Mouse (Mus musculus): ENCODE measurements around the gene Zfp105. TPM values are rescaled to one million over a fixed set of nuclear protein-coding genes. Genes with fewer than 3 reads are reported as not detected.

The Zfp105 gene
- polyA plus RNA-seq (2015; fragmentation: Nextera tagmentation; extraction: Ambion mirVana), result 23.9 and 24.5 TPM in 2 replicates

GRCm38 (mm10) chr9:122922936-122923381 is at the start of gene Zfp105:
Gene Zfp105 (plus strand): TSS chr9:122923072.
- Histone ChIP-seq H3K9me3 (no peaks in the 10 kb centered on the region), H3K36me3 (peaks cover 33% of the 10 kb centered on the region), H3K4me1 (peaks cover 5% of the 10 kb centered on the region), H3K4me2 (peak within 1 kb of the TSS; percentile 68), H3K9ac (peak within 1 kb of the TSS; percentile 97), H3K27ac (peak within 1 kb of the TSS; percentile 78), H3K4me3 (peak within 1 kb of the TSS; percentile 78), H3K27me3 (peaks cover 5% of the 10 kb centered on the region)
- under 1% methylated on average over 43 of the region's 43 CpGs for WGBS
- ATAC-seq (ENCODE audit: insufficient number of reproducible peaks, insufficient read depth, low FRiP score, low TSS enrichment, low read depth), result peak; percentile 86

GRCm38 (mm10) chr9:122874653-122875052 is 48.2 kb upstream of the Zfp105 start:
- Histone ChIP-seq H3K27ac (no peak overlapping the region), H3K27me3 (no peaks in the 10 kb centered on the region), H3K4me3 (no peak overlapping the region), H3K4me2 (no peak overlapping the region), H3K36me3 (no peaks in the 10 kb centered on the region), H3K9me3 (no peaks in the 10 kb centered on the region), H3K9ac (no peak overlapping the region), H3K4me1 (no peaks in the 10 kb centered on the region)
- no peak for ATAC-seq (ENCODE audit: insufficient number of reproducible peaks, insufficient read depth, low FRiP score, low TSS enrichment, low read depth)
- 67% methylated on average over 1 of the region's 1 CpGs for WGBS

GRCm38 (mm10) chr9:122875145-122875544 is 47.7 kb upstream of the Zfp105 start:
- no peak overlapping the region for H3K9ac ChIP-seq
- H3K36me3 ChIP-seq, result no peaks in the 10 kb centered on the region
- no peaks in the 10 kb centered on the region for H3K9me3 ChIP-seq
- 94% methylated on average over 2 of the region's 2 CpGs for WGBS
- H3K4me1 ChIP-seq, result no peaks in the 10 kb centered on the region
- no peaks in the 10 kb centered on the region for H3K27me3 ChIP-seq
- no peak overlapping the region for H3K4me3 ChIP-seq
- no peak overlapping the region for H3K4me2 ChIP-seq
- H3K27ac ChIP-seq, result no peak overlapping the region
- ATAC-seq (ENCODE audit: insufficient number of reproducible peaks, insufficient read depth, low FRiP score, low TSS enrichment, low read depth), result no peak

GRCm38 (mm10) chr9:122885385-122885784 is 37.5 kb upstream of the Zfp105 start, which contains the start of gene Zkscan7:
Gene Zkscan7 (plus strand): TSS chr9:122885685.
- WGBS, result 81% methylated on average over 3 of the region's 3 CpGs
- Histone ChIP-seq H3K9me3 (no peaks in the 10 kb centered on the region), H3K4me3 (peak within 1 kb of the TSS; percentile 80), H3K36me3 (peaks cover 6% of the 10 kb centered on the region; the same call in 1 of the 2 replicates), H3K9ac (no peak within 1 kb of the TSS; the same call in 1 of the 2 replicates), H3K27ac (no peak within 1 kb of the TSS), H3K4me1 (peaks cover 5% of the 10 kb centered on the region), H3K27me3 (no peaks in the 10 kb centered on the region), H3K4me2 (peak within 1 kb of the TSS; percentile 81)
- no peak for ATAC-seq (ENCODE audit: insufficient number of reproducible peaks, insufficient read depth, low FRiP score, low TSS enrichment, low read depth)

GRCm38 (mm10) chr9:122886372-122887179 is 36.3 kb upstream of the Zfp105 start:
- peak; percentile 43; the same call in 1 of the 2 replicates for ATAC-seq (ENCODE audit: insufficient number of reproducible peaks, insufficient read depth, low FRiP score, low TSS enrichment, low read depth)
- H3K4me1 ChIP-seq, result peaks cover 5% of the 10 kb centered on the region
- H3K36me3 ChIP-seq, result peaks cover 13% of the 10 kb centered on the region
- H3K4me2 ChIP-seq, result peak overlapping the region; percentile 81
- no peaks in the 10 kb centered on the region for H3K9me3 ChIP-seq
- peak overlapping the region; percentile 89 for H3K9ac ChIP-seq
- peak overlapping the region; percentile 68 for H3K27ac ChIP-seq
- H3K4me3 ChIP-seq, result peak overlapping the region; percentile 80
- 6% methylated on average over 54 of the region's 54 CpGs for WGBS
- H3K27me3 ChIP-seq, result no peaks in the 10 kb centered on the region

GRCm38 (mm10) chr9:122901047-122901446 is 21.8 kb upstream of the Zfp105 start:
- no peak overlapping the region for H3K4me3 ChIP-seq
- 92% methylated on average over 2 of the region's 2 CpGs for WGBS

GRCm38 (mm10) chr9:122902717-122903535 is 19.9 kb upstream of the Zfp105 start:
- Histone ChIP-seq H3K4me2 (peak overlapping the region; percentile 71), H3K4me1 (peaks cover 7% of the 10 kb centered on the region), H3K27me3 (no peaks in the 10 kb centered on the region), H3K9ac (peak overlapping the region; percentile 71), H3K36me3 (peaks cover 8% of the 10 kb centered on the region), H3K27ac (no peak overlapping the region), H3K9me3 (no peaks in the 10 kb centered on the region), H3K4me3 (peak overlapping the region; percentile 49)
- WGBS, result 13% methylated on average over 32 of the region's 32 CpGs
- peak; percentile 81 for ATAC-seq (ENCODE audit: insufficient number of reproducible peaks, insufficient read depth, low FRiP score, low TSS enrichment, low read depth)

More at GRCm38 (mm10) chr9:122901047-122901446, 21.8 kb upstream of the Zfp105 start:
- Histone ChIP-seq H3K9ac (no peak overlapping the region), H3K4me2 (no peak overlapping the region), H3K4me1 (peaks cover 7% of the 10 kb centered on the region), H3K9me3 (no peaks in the 10 kb centered on the region), H3K27ac (no peak overlapping the region), H3K27me3 (no peaks in the 10 kb centered on the region), H3K36me3 (peaks cover 12% of the 10 kb centered on the region)
- no peak for ATAC-seq (ENCODE audit: insufficient number of reproducible peaks, insufficient read depth, low FRiP score, low TSS enrichment, low read depth)

- Histone ChIP-seq H3K4me3 (peak overlapping the region; percentile 78), H3K4me2 (peak overlapping the region; percentile 68), H3K27ac (no peak overlapping the region), H3K9me3 (no peaks in the 10 kb centered on the region), H3K36me3 (peaks cover 28% of the 10 kb centered on the region), H3K4me1 (peaks cover 5% of the 10 kb centered on the region), H3K27me3 (peaks cover 9% of the 10 kb centered on the region), H3K9ac (no peak overlapping the region)
- no peak for ATAC-seq (ENCODE audit: insufficient number of reproducible peaks, insufficient read depth, low FRiP score, low TSS enrichment, low read depth)
- WGBS, result 18% methylated on average over 3 of the region's 3 CpGs
These were observed 436 bp upstream of the Zfp105 start for GRCm38 (mm10) chr9:122922436-122922835.

GRCm38 (mm10) chr9:122928915-122929314 is 6.0 kb downstream of the Zfp105 start:
- H3K36me3 ChIP-seq, result peaks cover 79% of the 10 kb centered on the region
- H3K4me2 ChIP-seq, result no peak overlapping the region
- H3K27ac ChIP-seq, result no peak overlapping the region
- no peak overlapping the region for H3K4me3 ChIP-seq
- WGBS, result 93% methylated on average over 3 of the region's 3 CpGs
- peaks cover 8% of the 10 kb centered on the region; the same call in 1 of the 2 replicates for H3K9me3 ChIP-seq
- H3K9ac ChIP-seq, result no peak overlapping the region
- H3K27me3 ChIP-seq, result no peaks in the 10 kb centered on the region
- no peak for ATAC-seq (ENCODE audit: insufficient number of reproducible peaks, insufficient read depth, low FRiP score, low TSS enrichment, low read depth)
- H3K4me1 ChIP-seq, result peaks cover under 1% of the 10 kb centered on the region

- Histone ChIP-seq H3K9me3 (no peaks in the 10 kb centered on the region), H3K27me3 (no peaks in the 10 kb centered on the region), H3K4me2 (peak within 1 kb of the TSS; percentile 87), H3K9ac (peak within 1 kb of the TSS; percentile 86), H3K4me3 (peak within 1 kb of the TSS; percentile 88), H3K27ac (peak within 1 kb of the TSS; percentile 82), H3K36me3 (peaks cover 13% of the 10 kb centered on the region), H3K4me1 (peaks cover 18% of the 10 kb centered on the region)
- under 1% methylated on average over 64 of the region's 64 CpGs for WGBS
- peak; percentile 89 for ATAC-seq (ENCODE audit: insufficient number of reproducible peaks, insufficient read depth, low FRiP score, low TSS enrichment, low read depth)
These were observed 28.0 kb downstream of the Zfp105 start, which contains the start of the genes 1110059G10Rik and Kif15 for GRCm38 (mm10) chr9:122950643-122951475. Gene 1110059G10Rik (minus strand): TSS chr9:122951000. Gene Kif15 (plus strand): TSS chr9:122951046.

All from embryonic facial prominence, embryonic 13.5 days (tissue).